2 mouse cellular contexts compared by ENCODE assay signal in the genomic region with DNA sequence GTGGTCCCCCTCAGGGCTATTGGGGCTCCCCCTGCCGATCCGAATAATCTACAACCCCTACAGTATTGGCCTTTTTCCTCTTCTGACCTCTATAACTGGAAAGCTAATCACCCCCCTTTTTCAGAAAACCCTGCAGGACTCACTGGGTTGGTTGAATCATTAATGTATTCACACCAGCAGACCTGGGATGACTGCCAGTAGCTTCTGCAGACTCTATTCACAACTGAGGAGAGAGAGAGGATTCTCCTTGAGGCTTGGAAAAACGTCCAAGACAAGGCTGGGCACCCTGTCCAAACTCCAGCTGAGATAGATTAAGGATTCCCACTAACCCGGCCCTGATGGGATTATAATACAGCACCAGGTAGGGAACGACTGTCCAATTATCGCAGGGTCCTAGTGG. TPM values are rescaled to one million over a fixed set of nuclear protein-coding genes. Genes with fewer than 3 reads are reported as not detected.
"Had no signal": no experiment of that assay in that cellular context is flagged by ENCODE, and none has a peak within 500 bp of the region (broad histone marks: within the 10 kb centered on the region; RNA-seq: fewer than 3 reads in every experiment).

No protein-coding gene starts in this region.

RNA-seq across cellular contexts. Expression of a gene that starts 41.4 kb away (rescaled TPM):
- total RNA-seq: liver, adult 2 months; monocyte, adult 5-6 weeks had no signal
- polyA plus RNA-seq: liver, adult 2 months had no signal
